Mouse (Mus musculus): ENCODE data around the gene Ano7.

Ano7 gene

DNA sequence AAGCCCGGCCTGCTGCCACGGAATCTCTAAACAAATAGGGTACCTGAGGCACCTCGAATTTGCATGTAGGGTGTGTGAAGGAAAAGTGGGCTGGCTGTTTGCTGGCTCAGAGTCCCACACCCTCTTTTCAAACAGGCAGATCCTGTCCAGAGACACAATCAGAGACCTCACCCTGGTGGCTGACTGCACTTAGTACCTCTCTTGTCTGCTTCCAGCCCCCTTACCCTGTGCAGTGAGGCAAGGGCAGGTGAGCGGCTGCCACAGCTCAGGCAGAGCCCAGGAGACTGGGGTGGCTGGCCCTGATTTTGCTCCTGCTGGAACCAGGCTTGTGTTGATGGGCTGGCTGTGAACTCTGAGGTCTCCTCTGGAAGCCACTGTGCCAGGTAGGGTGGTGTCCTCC lies at the start of gene Ano7:
Ano7 (plus strand) TSS at position 266 of the 400 bp plus-strand sequence.
- no peak for DNase-seq (ENCODE audit: low spot score in 2 of 2)

DNA sequence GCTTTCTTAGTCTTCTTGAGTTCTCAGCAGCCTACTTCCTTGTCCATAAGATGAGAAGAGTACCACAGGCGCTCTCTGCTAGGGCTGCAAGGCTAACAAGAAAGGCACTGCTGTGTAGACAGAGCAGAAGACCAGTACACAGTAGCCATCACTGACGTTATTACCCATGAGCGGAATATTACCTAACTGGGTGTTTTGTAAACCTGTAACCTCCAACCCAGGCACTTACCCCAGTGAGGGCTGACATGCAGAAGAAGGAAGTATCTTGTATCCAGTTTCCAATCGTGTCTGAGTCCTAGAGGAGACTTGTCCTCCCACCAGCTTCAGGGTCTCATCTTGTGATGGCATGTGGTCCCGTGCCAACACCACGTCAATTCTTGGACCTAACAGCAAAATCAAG lies 49.8 kb upstream of the Ano7 start:
- DNase-seq (ENCODE audit: low spot score in 2 of 2): no peak

DNA sequence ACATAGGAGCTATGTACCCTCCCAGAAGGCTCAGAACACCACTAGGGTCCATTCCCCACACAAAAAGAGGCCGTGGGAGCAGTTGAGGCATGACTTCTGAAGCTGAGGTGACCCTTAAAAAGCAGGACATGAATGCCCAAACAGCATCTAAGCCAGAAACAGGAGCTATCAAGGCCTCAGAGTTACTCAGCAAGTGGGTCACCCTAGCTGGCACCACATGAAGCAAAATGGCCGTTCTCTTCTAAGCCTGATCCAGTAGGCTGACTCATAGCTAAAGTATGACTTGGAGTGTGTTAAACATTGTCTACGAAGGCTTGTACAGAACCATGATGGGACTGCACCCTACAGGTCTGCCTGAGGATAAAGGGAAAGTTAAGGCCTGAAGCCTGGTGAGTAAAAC lies 47.3 kb upstream of the Ano7 start:
- no peak for DNase-seq (ENCODE audit: low spot score in 2 of 2)

DNA sequence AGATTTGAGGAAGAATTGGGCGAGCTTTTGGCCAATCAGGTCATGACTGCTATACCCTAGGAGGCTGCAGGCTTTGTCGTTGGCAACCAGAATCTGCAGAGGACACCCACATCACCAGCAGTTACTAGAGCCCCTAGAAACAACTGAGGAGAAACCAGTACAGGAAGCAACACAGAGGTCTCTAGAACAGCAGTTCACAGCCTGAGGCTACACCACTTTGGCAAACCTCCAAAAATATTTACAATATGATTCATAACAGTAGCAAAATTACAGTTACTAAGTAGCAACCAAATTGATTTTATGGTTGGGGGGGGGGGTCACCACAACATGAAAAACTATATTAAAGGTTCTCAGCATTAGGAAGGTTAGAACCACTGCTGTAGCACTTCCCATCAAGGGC lies 39.1 kb upstream of the Ano7 start:
- no peak for DNase-seq (ENCODE audit: low spot score in 2 of 2)

DNA sequence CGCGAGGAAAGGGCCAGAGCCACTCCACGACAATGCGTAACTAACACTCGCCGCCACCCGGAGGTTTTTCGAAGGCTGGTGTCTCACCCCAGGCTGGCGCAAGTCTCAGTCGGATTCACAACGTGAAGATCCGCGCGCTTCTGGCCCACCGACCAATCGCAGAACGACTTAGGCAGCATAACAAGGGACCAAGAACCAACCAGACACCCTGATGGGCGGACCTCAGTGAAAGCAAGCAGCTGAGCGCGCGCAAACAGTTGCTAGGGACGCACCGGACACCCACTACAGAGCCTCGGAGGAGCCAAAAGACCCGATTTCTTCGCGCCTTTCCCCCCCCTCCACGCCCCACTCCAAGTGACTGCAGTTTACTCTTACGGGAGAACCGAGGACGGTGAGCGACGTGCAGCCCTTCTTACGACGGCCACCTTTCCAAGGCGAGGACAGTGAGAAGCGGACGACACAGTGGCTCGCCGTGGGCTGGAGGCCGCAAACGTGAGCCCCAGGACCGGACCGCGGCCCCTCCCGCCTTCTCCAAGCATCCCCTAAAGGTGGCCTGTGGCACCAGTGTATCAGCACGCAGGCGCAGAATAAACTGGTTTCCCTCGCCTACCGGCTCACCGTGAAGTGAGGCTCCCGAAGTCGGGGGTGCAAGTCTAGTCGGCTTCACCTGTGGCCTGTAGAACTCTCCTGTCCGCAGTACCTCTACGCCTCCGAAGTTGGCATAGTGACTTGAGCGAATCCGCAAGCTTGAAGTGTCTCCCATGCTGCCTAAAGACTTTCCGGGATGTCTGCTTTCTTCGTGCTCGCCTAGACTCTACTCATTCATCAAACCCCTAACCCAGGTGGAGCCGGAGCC lies 30.9 kb upstream of the Ano7 start, which contains the start of the genes Ppp1r7 and Pask:
Ppp1r7 (plus strand) TSS at position 207 of the 856 bp plus-strand sequence.
Pask (minus strand) TSS at position 835 of the 856 bp plus-strand sequence.
- peak; percentile 93 to 95 for DNase-seq (ENCODE audit: low spot score in 2 of 2)

- DNase-seq (ENCODE audit: low spot score in 2 of 2): peak; percentile 94
These were observed 30.2 kb upstream of the Ano7 start for GRCm38 (mm10) chr1:93343504-93344047.

DNA sequence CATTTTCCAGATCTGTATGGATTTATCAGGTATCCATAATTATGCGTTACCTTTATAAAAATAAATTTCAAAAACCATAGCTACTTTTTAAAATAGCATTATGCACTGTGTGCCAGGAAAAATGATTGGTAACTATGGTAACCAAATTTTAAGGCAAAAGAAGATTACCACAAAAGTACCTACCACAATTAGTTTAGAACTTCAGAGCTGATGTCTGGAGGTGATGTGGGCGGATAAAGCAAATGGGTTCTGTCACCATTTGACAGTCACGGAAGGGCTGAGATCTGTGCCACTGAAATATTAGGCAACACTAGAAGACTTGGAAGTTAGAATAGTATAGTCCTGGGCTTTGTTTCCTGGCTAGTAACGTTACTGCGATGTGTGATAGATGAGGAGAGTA lies 26.6 kb upstream of the Ano7 start:
- peak in 1 of 2 experiments; percentile 12 for DNase-seq (ENCODE audit: low spot score in 2 of 2)

- no peak for DNase-seq (ENCODE audit: low spot score in 2 of 2)
These were observed 24.0 kb upstream of the Ano7 start for GRCm38 (mm10) chr1:93349701-93350100.

DNA sequence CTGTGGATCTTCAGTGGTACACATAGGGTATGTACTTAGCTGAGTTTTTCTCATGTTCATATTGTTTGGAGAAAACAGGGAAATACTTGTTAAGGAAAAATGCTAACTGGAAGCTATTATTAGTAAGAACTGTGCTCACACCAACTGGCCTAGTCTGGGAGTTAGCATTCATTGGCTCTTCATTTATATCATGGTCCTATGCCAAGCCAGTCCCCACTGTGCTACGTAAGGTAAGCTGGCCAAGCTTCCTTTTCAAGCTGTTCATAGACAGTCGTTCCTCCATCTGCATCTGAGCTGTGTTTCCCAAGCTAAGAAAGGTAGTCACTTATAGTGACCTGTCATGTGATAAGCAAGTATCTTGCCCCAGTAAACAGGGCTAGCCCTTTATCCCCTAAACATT lies 21.0 kb upstream of the Ano7 start:
- DNase-seq (ENCODE audit: low spot score in 2 of 2): peak; percentile 8 to 49

DNA sequence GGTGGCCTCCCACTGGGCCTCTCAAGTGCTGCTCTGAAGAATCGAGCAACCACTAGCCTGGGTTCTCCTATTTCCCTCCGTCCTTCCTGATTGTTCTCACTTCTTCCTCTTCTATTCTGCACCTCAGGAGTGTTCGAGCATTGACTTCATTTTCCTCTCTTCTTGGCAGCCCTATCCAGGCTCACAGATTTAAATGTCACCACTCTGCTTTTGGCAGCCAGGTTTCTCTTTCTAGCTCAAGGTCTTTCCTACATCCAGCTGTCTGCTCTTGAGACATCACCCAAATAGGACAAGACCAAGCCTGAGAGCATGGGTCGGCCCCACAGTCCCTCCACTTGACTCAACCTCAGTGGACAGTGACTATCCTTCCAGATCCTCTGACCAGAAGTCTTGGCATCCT lies 11.1 kb upstream of the Ano7 start:
- DNase-seq (ENCODE audit: low spot score in 2 of 2): no peak

GRCm38 (mm10) chr1:93365641-93366040 lies 8.1 kb upstream of the Ano7 start:
- no peak for DNase-seq (ENCODE audit: low spot score in 2 of 2)

DNA sequence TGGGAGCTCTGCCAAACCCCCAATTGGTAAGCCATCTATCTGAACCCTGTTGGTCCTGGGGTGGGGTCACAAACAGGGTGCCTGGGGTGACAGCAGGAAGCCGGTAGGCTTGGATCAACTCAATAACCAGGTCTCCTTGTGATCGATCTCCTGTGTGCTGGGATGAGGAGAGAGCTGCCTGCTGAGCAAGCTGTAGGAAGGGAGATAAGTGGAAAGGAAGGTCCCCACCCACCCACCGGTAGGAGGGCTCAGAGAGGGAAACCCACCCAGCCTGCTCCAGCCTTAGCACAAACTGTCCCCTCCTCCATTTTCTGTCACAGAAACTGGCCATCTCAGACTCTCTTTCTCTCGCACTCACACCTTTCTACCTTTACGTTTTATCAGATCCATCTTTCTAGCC lies 3.6 kb downstream of the Ano7 start:
- no peak for DNase-seq (ENCODE audit: low spot score in 2 of 2)

- no peak for DNase-seq (ENCODE audit: low spot score in 2 of 2)
These were observed 5.4 kb downstream of the Ano7 start for GRCm38 (mm10) chr1:93379117-93379516.

DNA sequence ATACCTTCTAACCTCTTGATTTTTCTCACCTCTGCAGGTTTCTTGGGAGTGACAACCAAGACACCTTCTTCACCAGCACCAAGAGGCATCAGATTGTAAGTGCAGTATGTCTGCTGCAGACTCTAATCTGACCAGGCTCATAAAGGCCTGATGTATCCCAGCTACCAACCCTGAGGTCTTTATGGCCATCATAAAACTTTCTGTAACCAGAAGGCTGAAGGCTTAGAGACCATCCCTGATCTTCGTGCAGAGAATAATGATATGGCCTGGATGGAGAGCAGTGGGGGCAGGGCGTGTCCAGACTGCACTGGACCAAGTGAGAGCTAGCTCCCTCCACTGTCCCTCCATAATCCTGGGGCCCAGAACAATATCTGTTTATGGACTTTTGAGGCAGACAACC lies 13.5 kb downstream of the Ano7 start:
- no peak for DNase-seq (ENCODE audit: low spot score in 2 of 2)

DNA sequence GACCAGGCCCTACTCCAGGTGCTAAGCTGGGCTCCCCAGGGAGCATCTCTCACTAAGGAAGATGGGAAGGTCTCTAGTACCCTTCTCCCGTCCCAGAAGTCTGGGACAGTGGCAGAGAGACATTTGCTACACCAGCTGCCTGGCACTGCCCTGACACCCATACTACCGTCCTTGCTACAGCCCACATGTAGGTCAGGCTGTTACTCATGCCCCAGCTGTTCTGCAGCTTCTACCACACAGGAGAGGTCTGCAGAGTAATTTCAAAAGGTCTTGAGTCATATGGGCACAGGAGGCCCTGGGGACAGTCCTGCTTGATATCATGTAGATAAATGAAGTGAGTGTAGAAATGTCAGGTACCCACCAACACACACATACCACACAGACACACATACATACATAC lies 15.2 kb downstream of the Ano7 start:
- DNase-seq (ENCODE audit: low spot score in 2 of 2): no peak

GRCm38 (mm10) chr1:93401191-93402052 lies 27.7 kb downstream of the Ano7 start:
- DNase-seq (ENCODE audit: low spot score in 2 of 2): no peak

GRCm38 (mm10) chr1:93403403-93403802 lies 29.7 kb downstream of the Ano7 start:
- DNase-seq (ENCODE audit: low spot score in 2 of 2): no peak

DNA sequence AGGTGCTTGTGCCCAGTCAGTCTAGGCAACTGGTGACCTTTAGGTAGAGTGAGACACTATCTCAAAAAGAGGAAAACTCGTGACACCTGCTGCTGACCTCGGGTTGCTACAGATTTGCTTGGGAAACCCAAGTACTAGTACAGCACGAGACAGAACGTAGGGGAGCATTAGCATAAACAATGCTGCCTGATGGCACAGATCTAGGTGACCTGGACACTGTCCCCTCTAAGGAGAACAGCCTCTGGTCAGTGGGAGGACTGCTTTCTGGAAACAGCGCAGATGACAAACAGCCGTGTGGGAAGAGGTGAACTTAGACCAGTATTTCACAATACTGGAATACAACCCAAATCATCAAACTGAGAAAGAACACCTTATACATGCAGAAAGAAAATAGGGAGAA lies 58.4 kb downstream of the Ano7 start:
- no peak for DNase-seq (ENCODE audit: low spot score in 2 of 2)

DNA sequence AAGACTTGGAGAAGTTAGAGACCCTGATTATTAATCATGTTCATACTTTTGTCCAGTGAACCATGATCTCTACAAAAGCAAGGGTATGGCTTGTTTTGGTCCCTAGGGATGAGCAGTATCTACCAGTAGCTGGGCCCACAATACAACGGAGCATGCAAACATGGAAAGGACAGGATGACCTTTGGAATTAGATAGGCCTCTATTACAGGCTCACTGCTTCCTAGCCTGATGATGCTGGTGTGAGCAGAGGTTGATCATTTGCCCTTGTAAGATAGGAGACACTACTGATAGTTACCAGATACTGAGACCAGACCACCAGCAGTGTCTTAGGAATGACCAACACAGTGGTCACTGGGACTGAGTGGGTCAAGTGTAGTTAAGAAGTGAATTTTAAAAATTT lies 65.6 kb downstream of the Ano7 start:
- no peak for DNase-seq (ENCODE audit: low spot score in 2 of 2)

- DNase-seq (ENCODE audit: low spot score in 2 of 2): peak; percentile 26 to 49
These were observed 70.8 kb downstream of the Ano7 start for GRCm38 (mm10) chr1:93444405-93445110.

- peak; percentile 28 to 29 for DNase-seq (ENCODE audit: low spot score in 2 of 2)
These were observed 71.5 kb downstream of the Ano7 start for GRCm38 (mm10) chr1:93445111-93445821.

Data from right cerebral cortex, postnatal 36 days (tissue).